Mouse (Mus musculus) CH12.LX (cell line): Measurements from ENCODE around the gene Pcp4l1. TPM values are rescaled to one million over a fixed set of nuclear protein-coding genes. Genes with fewer than 3 reads are reported as not detected.

ENCODE experiments used
- DNase-seq: peaks from one replicate; pipeline ENCODE4 v3.0.0-alpha.2; 2013; ENCODE audit errors: extremely low read depth
- H3K27ac ChIP-seq: 2 replicates; pipeline ENCODE4 v1.5.1; 2012; ENCODE audit warnings: low read depth, mild to moderate bottlenecking, control low read depth, moderate library complexity; ENCODE audit not compliant: insufficient read depth
- H3K27me3 ChIP-seq: replicated peaks from 2 replicates; pipeline ENCODE3; 2012; ENCODE audit warnings: inconsistent platforms
- H3K36me3 ChIP-seq, 2 experiments: replicated peaks in 1 of 2; 2 replicates each; pipeline versions ENCODE3 to v1.6.1; 2012; ENCODE audit warnings: inconsistent platforms in 1 of 2, low read length in 1 of 2, mild to moderate bottlenecking in 1 of 2, mixed read lengths in 1 of 2, moderate library complexity in 1 of 2; ENCODE audit not compliant: control insufficient read depth in 1 of 2, insufficient read depth in 1 of 2
- H3K4me1 ChIP-seq, 2 experiments: 2 replicates each; pipeline ENCODE4 v1.6.1; 2012; ENCODE audit warnings: inconsistent platforms in 1 of 2, moderate library complexity in 1 of 2; ENCODE audit not compliant: insufficient read depth in 2 of 2, control insufficient read depth in 1 of 2
- H3K4me2 ChIP-seq: 2 replicates; pipeline ENCODE4 v1.6.1; 2012; ENCODE audit warnings: low read depth, mild to moderate bottlenecking, control low read depth; ENCODE audit not compliant: poor library complexity, insufficient read depth, severe bottlenecking
- H3K4me3 ChIP-seq, 3 experiments: fragments of 150-350 bp in 1 of 3; sonication (generic) in 1 of 3; replicated peaks in 1 of 3; 2 replicates each; pipeline versions ENCODE3 to v1.5.1; 2011 to 2012; ENCODE audit warnings: low read depth in 2 of 3, low read length in 2 of 3, mild to moderate bottlenecking in 2 of 3, moderate library complexity in 2 of 3, control low read depth in 1 of 3, improper control_type of control experiment in 1 of 3, inconsistent platforms in 1 of 3, mixed read lengths in 1 of 3; ENCODE audit not compliant: poor library complexity in 1 of 3
- H3K79me2 ChIP-seq: replicated peaks from 2 replicates; pipeline ENCODE4 v1.6.1; 2012; ENCODE audit warnings: mild to moderate bottlenecking, moderate library complexity; ENCODE audit not compliant: control insufficient read depth, poor library complexity, insufficient read depth, severe bottlenecking; ENCODE audit errors: extremely low read depth
- H3K9ac ChIP-seq: 2 replicates; pipeline ENCODE4 v1.6.1; 2012; ENCODE audit warnings: low read depth, mild to moderate bottlenecking, control low read depth, moderate library complexity; ENCODE audit not compliant: insufficient read depth
- H3K9me3 ChIP-seq: replicated peaks from 2 replicates; pipeline ENCODE3; 2012; ENCODE audit warnings: low read length, inconsistent platforms, mixed read lengths
- CHD1 ChIP-seq: IDR thresholded peaks from 2 replicates; pipeline ENCODE4 v1.6.1; 2012; ENCODE audit warnings: low read depth, low read length, improper control_type of control experiment, inconsistent platforms
- CTCF ChIP-seq, 2 experiments: IDR thresholded peaks in 1 of 2; conservative IDR thresholded peaks in 1 of 2; 2 replicates each; pipeline ENCODE4 v1.5.1; 2011 to 2012; ENCODE audit warnings: low read depth in 2 of 2, low read length in 2 of 2, improper control_type of control experiment in 1 of 2, inconsistent platforms in 1 of 2, mild to moderate bottlenecking in 1 of 2, moderate library complexity in 1 of 2
- E2F4 ChIP-seq: IDR thresholded peaks from 2 replicates; pipeline ENCODE4 v1.6.1; 2011; ENCODE audit warnings: low read depth, low read length, improper control_type of control experiment; ENCODE audit not compliant: insufficient replicate concordance
- ELF1 ChIP-seq: IDR thresholded peaks from 2 replicates; pipeline ENCODE4 v1.6.1; 2014; ENCODE audit warnings: low read depth, mild to moderate bottlenecking, inconsistent platforms, low read length, improper control_type of control experiment
- ETS1 ChIP-seq: conservative IDR thresholded peaks from 2 replicates; pipeline ENCODE4 v1.6.1; 2012; ENCODE audit warnings: low read depth, mild to moderate bottlenecking, inconsistent platforms, low read length, improper control_type of control experiment, moderate library complexity
- GABPA ChIP-seq: IDR thresholded peaks from 2 replicates; pipeline ENCODE4 v1.6.1; 2012; ENCODE audit warnings: low read depth, low read length, improper control_type of control experiment, inconsistent platforms; ENCODE audit not compliant: insufficient replicate concordance
- IRF4 ChIP-seq: IDR thresholded peaks from 2 replicates; pipeline ENCODE4 v1.6.1; 2014; ENCODE audit warnings: low read depth, mild to moderate bottlenecking, inconsistent platforms, low read length, improper control_type of control experiment
- JUN ChIP-seq: IDR thresholded peaks from 2 replicates; pipeline ENCODE4 v1.6.1; 2011; ENCODE audit warnings: low read depth, mild to moderate bottlenecking, low read length, improper control_type of control experiment, moderate library complexity; ENCODE audit not compliant: insufficient read depth
- JUND ChIP-seq: conservative IDR thresholded peaks from 2 replicates; pipeline ENCODE4 v1.6.1; 2011; ENCODE audit warnings: low read depth, low read length, improper control_type of control experiment
- KAT2A ChIP-seq: IDR thresholded peaks from 2 replicates; pipeline ENCODE4 v1.6.1; 2012; ENCODE audit warnings: low read length, improper control_type of control experiment, inconsistent platforms; ENCODE audit not compliant: insufficient replicate concordance
- MXI1 ChIP-seq: IDR thresholded peaks from 2 replicates; pipeline ENCODE4 v1.6.1; 2011; ENCODE audit warnings: mild to moderate bottlenecking, low read depth, low read length, improper control_type of control experiment
- POLR2AphosphoS2 ChIP-seq: IDR thresholded peaks from 2 replicates; pipeline ENCODE4 v1.6.1; 2011; ENCODE audit warnings: low read depth, low read length, improper control_type of control experiment
- SIN3A ChIP-seq: IDR thresholded peaks from 2 replicates; pipeline ENCODE4 v1.6.1; 2012; ENCODE audit warnings: low read length, improper control_type of control experiment, inconsistent platforms
- TBP ChIP-seq: conservative IDR thresholded peaks from 2 replicates; pipeline ENCODE4 v1.6.1; 2011; ENCODE audit warnings: low read depth, low read length, improper control_type of control experiment
- USF2 ChIP-seq: conservative IDR thresholded peaks from 2 replicates; pipeline ENCODE4 v1.6.1; 2011; ENCODE audit warnings: low read depth, low read length, improper control_type of control experiment
- ZC3H11A ChIP-seq: IDR thresholded peaks from 2 replicates; pipeline ENCODE4 v1.6.1; 2012; ENCODE audit warnings: low read depth, mild to moderate bottlenecking, inconsistent platforms, low read length, improper control_type of control experiment
- ZKSCAN1 ChIP-seq: IDR thresholded peaks from 2 replicates; pipeline ENCODE4 v1.6.1; 2012; ENCODE audit warnings: low read depth, inconsistent platforms, low read length, improper control_type of control experiment, borderline replicate concordance
- dilution Hi-C: fragments of 300-500 bp; cut with MboI; formaldehyde crosslinking; loops from 2 replicates; pipeline ENCODE4 v1.14.3; 2020; ENCODE audit warnings: low sequenced_read_pairs; ENCODE audit not compliant: extremely low pct_unique_long_range_greater_than_20kb, extremely low pct_ligation_motif_present
- in situ Hi-C: fragments of 300-500 bp; cut with MboI; formaldehyde crosslinking; loops from 3 replicates; pipeline ENCODE4 v1.14.3; 2019; ENCODE audit warnings: low sequenced_read_pairs, low pct_ligation_motif_present, low pct_unique_long_range_greater_than_20kb, mixed read lengths
- polyA plus RNA-seq: library from polyadenylated mRNA; unstranded; fragments of >175 nt; gene quantifications from 2 replicates; pipeline ENCODE4 v1.2.1, GENCODE M21; 2012; ENCODE audit warnings: low read depth; ENCODE audit not compliant: insufficient read length
- total RNA-seq, 2 experiments: library from RNA; depleted of rRNA; stranded (reverse); fragments of 300-350 nt in 1 of 2; fragments of >200 nt in 1 of 2; gene quantifications; 2 replicates each; pipeline ENCODE4 v1.2.3; 2012 to 2014

Pcp4l1 gene
- total and polyA plus RNA-seq, 3 experiments = not detected

DNA sequence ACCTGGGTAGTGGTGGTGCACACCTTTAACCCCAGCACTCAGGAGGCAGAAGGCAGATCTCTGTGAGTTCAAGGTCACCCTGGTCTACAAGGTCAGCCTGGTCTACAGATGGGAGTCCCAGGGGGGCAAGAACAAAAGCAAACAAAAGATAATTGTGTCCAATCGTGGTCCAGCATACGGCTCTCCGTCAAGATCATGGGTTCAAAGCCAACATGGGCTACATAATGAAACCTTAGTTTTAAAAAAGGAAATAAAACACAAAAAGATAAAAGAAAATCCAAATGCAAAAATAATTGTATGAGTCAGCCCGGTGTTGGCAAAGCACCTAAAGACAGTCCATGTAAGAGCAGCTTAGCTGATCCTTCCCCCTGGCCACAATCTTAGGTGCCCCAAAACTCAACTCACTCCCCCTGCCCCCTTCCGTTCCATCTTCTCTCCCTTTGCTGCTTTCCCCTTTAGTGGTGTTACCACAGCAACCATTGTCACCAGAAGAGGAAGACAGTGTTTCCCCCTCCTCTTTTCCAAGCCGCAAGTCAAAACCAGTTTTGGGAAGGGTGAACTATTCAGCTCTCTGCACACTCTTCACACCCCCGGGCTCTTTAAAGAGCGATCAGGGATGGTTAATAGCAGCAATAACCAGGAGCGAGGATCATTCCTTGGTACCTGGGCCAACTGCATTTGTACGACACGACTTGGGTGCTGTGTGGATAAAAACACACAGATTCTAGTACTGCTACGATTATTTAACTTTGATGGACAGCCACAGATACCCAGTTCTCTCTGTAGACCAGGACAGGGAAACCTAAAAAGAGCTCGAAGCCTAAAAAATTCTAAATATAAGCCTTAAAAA is 8.0 kb downstream of the Pcp4l1 start:
- no peak for TF ChIP-seq ZC3H11A
- TF ChIP-seq POLR2AphosphoS2 = no peak
- no peak for TF ChIP-seq ETS1
- no peak for TF ChIP-seq USF2
- TF ChIP-seq CTCF (conservative IDR thresholded peaks at IDR 0.05 in 1 of 2, IDR thresholded peaks at IDR 0.05 in 1 of 2; ENCODE audit: low read depth in 2 of 2, low read length in 2 of 2) = no peak
- TF ChIP-seq CHD1 = no peak
- TF ChIP-seq JUND = no peak
- no peak for TF ChIP-seq ELF1
- TF ChIP-seq JUN = no peak

DNA sequence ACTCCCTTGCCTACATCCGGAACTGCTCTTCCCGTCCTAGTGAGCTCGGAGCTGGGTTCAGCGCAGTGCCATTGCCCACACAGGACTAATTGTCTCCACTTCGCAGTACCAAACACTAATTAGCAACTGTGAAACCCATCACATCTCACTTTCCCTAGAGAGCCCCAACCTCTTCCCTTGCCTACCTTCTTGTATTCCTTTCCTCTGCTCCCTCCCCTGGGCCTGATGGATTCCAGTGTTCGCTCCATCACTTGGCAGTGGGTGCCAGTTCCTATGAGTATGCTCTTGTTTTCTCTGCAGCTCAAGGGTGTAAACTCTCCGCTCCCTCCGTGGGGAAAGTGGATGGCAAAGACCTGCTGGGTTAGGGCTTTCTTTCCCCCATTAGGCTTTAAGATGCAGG is 10.4 kb downstream of the Pcp4l1 start:
- Histone ChIP-seq H3K79me2 (no peaks in the 10 kb centered on the region), H3K9me3 (no peaks in the 10 kb centered on the region), H3K4me1 (peaks cover 8 to 15% of the 10 kb centered on the region in 2 experiments), H3K27ac (no peak overlapping the region), H3K4me3 (no peak overlapping the region), H3K9ac (no peak overlapping the region), H3K27me3 (no peaks in the 10 kb centered on the region), H3K4me2 (no peak overlapping the region), H3K36me3 (no peaks in the 10 kb centered on the region)
- TF ChIP-seq MXI1 (no peak), JUN (no peak), SIN3A (no peak), ZKSCAN1 (no peak), IRF4 (no peak), GABPA (no peak), JUND (no peak), CTCF (conservative IDR thresholded peaks at IDR 0.05 in 1 of 2, IDR thresholded peaks at IDR 0.05 in 1 of 2; ENCODE audit: low read depth in 2 of 2, low read length in 2 of 2) (no peak), KAT2A (no peak), E2F4 (no peak), TBP (no peak)
- in situ Hi-C loops (no loop called here), dilution Hi-C loops (no loop called here)
- no peak for DNase-seq

More for the DNA sequence above, 8.0 kb downstream of the Pcp4l1 start:
- no peak overlapping the region for H3K27ac ChIP-seq
- H3K9ac ChIP-seq = no peak overlapping the region
- no peak for DNase-seq
- no peak overlapping the region for H3K4me2 ChIP-seq
- H3K9me3 ChIP-seq = no peaks in the 10 kb centered on the region
- H3K4me3 ChIP-seq = no peak overlapping the region
- dilution Hi-C loops = no loop called here
- in situ Hi-C loops = no loop called here
- no peaks in the 10 kb centered on the region for H3K36me3 ChIP-seq
- H3K27me3 ChIP-seq = no peaks in the 10 kb centered on the region
- H3K4me1 ChIP-seq = peaks cover 8 to 15% of the 10 kb centered on the region in 2 experiments
- no peaks in the 10 kb centered on the region for H3K79me2 ChIP-seq
